Comparison of ENCODE assay signal across 1 mouse cellular context in genomic region chr12:113011702-113012360, GRCm38 (mm10).
TF ChIP-seq lines count a peak whose summit lies in the region.

No protein-coding gene starts in this region.

TF ChIP-seq in MEL, 35 proteins besides CTCF, POLR2A, EP300 and RAD21:
- TF ChIP-seq HCFC1 (IDR thresholded peaks at IDR 0.05; ENCODE audit: low read depth, low read length) (0 out of 2 replicates have a peak, but pooled peaks have one; percentile 35), ZKSCAN1 (IDR thresholded peaks at IDR 0.05; ENCODE audit: low read depth, low read length) (no peak), USF2 (IDR thresholded peaks at IDR 0.05; ENCODE audit: borderline replicate concordance in 1 of 2, insufficient read depth in 1 of 2, low read depth in 1 of 2, low read length in 2 of 2) (no peak), POLR2AphosphoS2 (IDR thresholded peaks at IDR 0.05; ENCODE audit: low read length) (no peak)
